Mouse (Mus musculus): ENCODE measurements around the gene Zswim5.

DNA sequence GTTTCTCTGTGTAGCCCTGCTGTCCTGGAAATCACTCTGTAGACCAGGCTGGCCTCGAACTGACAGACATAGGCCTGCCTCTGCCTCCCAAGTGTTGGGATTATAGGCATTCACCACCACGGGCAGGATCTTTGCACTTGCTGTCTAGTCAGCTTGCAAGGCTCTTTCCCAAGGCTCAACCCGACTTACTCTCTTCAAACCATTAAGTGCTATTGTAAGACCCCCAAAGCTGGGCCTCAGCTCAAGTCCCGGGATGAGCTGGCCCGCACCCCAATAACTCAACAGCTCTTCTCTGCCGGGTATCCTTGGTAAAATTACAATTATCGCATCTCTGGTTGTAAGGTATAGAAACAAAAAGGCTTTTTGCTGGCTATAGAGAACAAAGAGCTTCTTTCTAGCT lies 141.2 kb downstream of the Zswim5 start:
- TF ChIP-seq POLR2A (IDR thresholded peaks at IDR 0.05; ENCODE audit: borderline replicate concordance, control insufficient read depth, low read depth, low read length) (no peak), CTCF (IDR thresholded peaks at IDR 0.05; ENCODE audit: control insufficient read depth, insufficient read depth, low read length) (no peak)
